Comparison of ENCODE assay signal across 9 mouse cellular contexts in genomic region chr10:95183051-95183450, GRCm38 (mm10).
A peak's percentile ranks its signal among the peaks of the same experiment; 100 is the strongest.
DNase-seq lines count a peak whose midpoint lies in the region; ATAC-seq and TF ChIP-seq lines count a peak whose summit lies in the region.
"Had no signal": no experiment of that assay in that cellular context is flagged by ENCODE, and none has a peak within 500 bp of the region (broad histone marks: within the 10 kb centered on the region; RNA-seq: fewer than 3 reads in every experiment).

No protein-coding gene starts in this region.

- ATAC-seq in hindbrain, postnatal 0 days = peak; percentile 79
- no peak for ATAC-seq in hindbrain, embryonic 12.5 days (ENCODE audit: low FRiP score)
- peak; percentile 60 for ATAC-seq in neural tube, embryonic 14.5 days (ENCODE audit: low read depth)
- no peak for ATAC-seq in liver, embryonic 12.5 days

- H3K9ac ChIP-seq in hindbrain, postnatal 0 days (replicated peaks; ENCODE audit: low read length) = no peak overlapping the region
- no peak overlapping the region for H3K9ac ChIP-seq in hindbrain, embryonic 12.5 days
- H3K9ac ChIP-seq in neural tube, embryonic 14.5 days (replicated peaks; ENCODE audit: low read depth, low read length) = no peak overlapping the region
- no peak overlapping the region for H3K9ac ChIP-seq in liver, embryonic 12.5 days
- H3K9ac ChIP-seq: liver, embryonic 15.5 days had no signal

- no peak overlapping the region for H3K4me3 ChIP-seq in hindbrain, postnatal 0 days (ENCODE audit: low read length)
- no peak overlapping the region for H3K4me3 ChIP-seq in hindbrain, embryonic 12.5 days
- no peak overlapping the region for H3K4me3 ChIP-seq in neural tube, embryonic 14.5 days (ENCODE audit: low read depth, low read length)
- no peak overlapping the region for H3K4me3 ChIP-seq in liver, embryonic 12.5 days
- H3K4me3 ChIP-seq: liver, embryonic 15.5 days had no signal

- DNase-seq in hindbrain, postnatal 0 days (ENCODE audit: low spot score) = peak; percentile 91
- DNase-seq in adrenal gland, postnatal 25 days = peak; percentile 68
- DNase-seq in frontal cortex, postnatal 14 days (ENCODE audit: low spot score in 2 of 2) = peak; percentile 42 to 47
- peak; percentile 61 to 68 for DNase-seq in kidney, postnatal 4 days
- DNase-seq in thymus, postnatal 10 days (ENCODE audit: low spot score in 2 of 2) = no peak

- WGBS in hindbrain, postnatal 0 days = 36% methylated on average over 4 of the region's 4 CpGs
- WGBS in hindbrain, embryonic 12.5 days = 86% methylated on average over 4 of the region's 4 CpGs
- 46% methylated on average over 4 of the region's 4 CpGs for WGBS in neural tube, embryonic 14.5 days
- 67% methylated on average over 4 of the region's 4 CpGs for WGBS in liver, embryonic 12.5 days (ENCODE audit: insufficient replicate concordance)

- no peaks in the 10 kb centered on the region for H3K27me3 ChIP-seq in hindbrain, postnatal 0 days (ENCODE audit: insufficient read depth, low read length)
- H3K27me3 ChIP-seq in hindbrain, embryonic 12.5 days = no peaks in the 10 kb centered on the region
- no peaks in the 10 kb centered on the region for H3K27me3 ChIP-seq in neural tube, embryonic 14.5 days (ENCODE audit: control insufficient read depth, insufficient read depth, low read length)
- no peaks in the 10 kb centered on the region for H3K27me3 ChIP-seq in liver, embryonic 12.5 days (replicated peaks)
- H3K27me3 ChIP-seq: liver, embryonic 15.5 days had no signal

- no peaks in the 10 kb centered on the region for H3K36me3 ChIP-seq in hindbrain, postnatal 0 days (ENCODE audit: insufficient read depth, low read length)
- no peaks in the 10 kb centered on the region for H3K36me3 ChIP-seq in hindbrain, embryonic 12.5 days
- no peaks in the 10 kb centered on the region for H3K36me3 ChIP-seq in neural tube, embryonic 14.5 days (ENCODE audit: control insufficient read depth, insufficient read depth, low read length)
- no peaks in the 10 kb centered on the region for H3K36me3 ChIP-seq in liver, embryonic 12.5 days
- H3K36me3 ChIP-seq: liver, embryonic 15.5 days had no signal

- H3K4me2 ChIP-seq in hindbrain, postnatal 0 days (ENCODE audit: low read depth, low read length) = no peak overlapping the region
- H3K4me2 ChIP-seq in hindbrain, embryonic 12.5 days (replicated peaks) = no peak overlapping the region
- H3K4me2 ChIP-seq in neural tube, embryonic 14.5 days (ENCODE audit: low read depth, low read length) = no peak overlapping the region
- no peak overlapping the region for H3K4me2 ChIP-seq in liver, embryonic 12.5 days
- H3K4me2 ChIP-seq: liver, embryonic 15.5 days had no signal

- no peak for TF ChIP-seq CTCF in hindbrain, postnatal 0 days (IDR thresholded peaks at IDR 0.05; ENCODE audit: low read depth)

- H3K27ac ChIP-seq in hindbrain, postnatal 0 days = no peak overlapping the region
- H3K27ac ChIP-seq in hindbrain, embryonic 12.5 days = no peak overlapping the region
- H3K27ac ChIP-seq in neural tube, embryonic 14.5 days (ENCODE audit: low read depth, low read length) = no peak overlapping the region
- H3K27ac ChIP-seq in liver, embryonic 12.5 days = no peak overlapping the region
- H3K27ac ChIP-seq: liver, embryonic 15.5 days had no signal

- H3K4me1 ChIP-seq in hindbrain, postnatal 0 days (ENCODE audit: insufficient read depth, low read length) = peaks cover 9% of the 10 kb centered on the region
- peaks cover 3% of the 10 kb centered on the region; the same call in 1 of the 2 replicates for H3K4me1 ChIP-seq in hindbrain, embryonic 12.5 days
- H3K4me1 ChIP-seq in neural tube, embryonic 14.5 days (ENCODE audit: control insufficient read depth, insufficient read depth, low read length) = peaks cover 3% of the 10 kb centered on the region
- peaks cover 14% of the 10 kb centered on the region for H3K4me1 ChIP-seq in liver, embryonic 12.5 days

- H3K9me3 ChIP-seq in hindbrain, postnatal 0 days (ENCODE audit: low read length) = no peaks in the 10 kb centered on the region
- peaks cover 9% of the 10 kb centered on the region; the same call in 1 of the 2 replicates for H3K9me3 ChIP-seq in hindbrain, embryonic 12.5 days (replicated peaks)
- H3K9me3 ChIP-seq in neural tube, embryonic 14.5 days (ENCODE audit: control insufficient read depth, low read length) = no peaks in the 10 kb centered on the region; the same call in 1 of the 2 replicates
- H3K9me3 ChIP-seq in liver, embryonic 12.5 days (replicated peaks) = 0 out of 2 replicates have a peak, but pooled peaks cover 4% of the 10 kb centered on the region
- H3K9me3 ChIP-seq: liver, embryonic 15.5 days had no signal

Comparison
In these comparisons a context has a peak if more than half of its experiments do, and no peak if none do; other contexts are left out.
1. ATAC-seq: peak in hindbrain, postnatal 0 days (single experiment) and neural tube, embryonic 14.5 days (single experiment); none in hindbrain, embryonic 12.5 days (single experiment) and liver, embryonic 12.5 days (single experiment).
2. DNase-seq: peak in hindbrain, postnatal 0 days (single experiment), adrenal gland, postnatal 25 days (single experiment), frontal cortex, postnatal 14 days (2 of 2) and kidney, postnatal 4 days (2 of 2); none in thymus, postnatal 10 days (0 of 2).